8 mouse cellular contexts compared by ENCODE assay signal in the genomic region with DNA sequence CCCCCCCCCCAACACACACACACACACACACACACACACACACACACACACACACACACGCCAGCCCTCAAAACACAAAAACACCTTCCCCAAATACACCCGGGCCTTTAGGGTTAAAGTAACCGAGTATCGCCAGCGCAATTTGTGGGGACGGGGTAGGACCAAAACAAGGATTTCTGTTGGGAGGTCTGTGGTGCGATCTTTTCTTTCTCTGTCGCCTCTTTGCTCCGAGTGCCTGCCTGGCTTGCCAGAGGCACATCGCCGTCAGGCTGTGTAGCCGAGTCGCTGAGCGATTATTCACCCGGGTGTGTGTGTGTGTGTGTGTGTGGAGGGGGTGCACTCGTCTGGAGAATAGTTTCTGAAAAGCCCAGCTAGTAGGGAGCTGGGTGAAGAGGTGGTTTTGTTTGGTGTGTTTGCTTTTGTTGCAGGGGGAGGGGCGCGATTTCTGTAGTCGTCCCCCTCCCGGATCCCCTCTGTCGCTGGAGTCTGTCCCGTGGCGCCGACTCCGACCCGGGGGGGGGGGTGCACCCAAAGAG. TPM values are rescaled to one million over a fixed set of nuclear protein-coding genes. Genes with fewer than 3 reads are reported as not detected.
DNase-seq lines count a peak whose midpoint lies in the region; ATAC-seq lines count a peak whose summit lies in the region.

No protein-coding gene starts in this region.

- H3K9ac ChIP-seq in hindbrain, embryonic 16.5 days (ENCODE audit: low read depth, low read length), result peak overlapping the region; percentile 83

- peak; percentile 60 for DNase-seq in cerebellum, adult 11 months
- DNase-seq in cerebellum, adult 9-10 months, result peak; percentile 72
- peak; percentile 55 to 58 for DNase-seq in frontal cortex, postnatal 36 days (ENCODE audit: low spot score in 2 of 2)
- peak; percentile 57 to 80 for DNase-seq in left cerebral cortex, postnatal 14 days (ENCODE audit: low spot score in 2 of 2)
- peak; percentile 45 to 54 for DNase-seq in right cerebral cortex, postnatal 36 days (ENCODE audit: low spot score in 2 of 2)

- peak overlapping the region; percentile 90 for H3K4me2 ChIP-seq in hindbrain, embryonic 16.5 days (ENCODE audit: low read length)

- no peaks in the 10 kb centered on the region for H3K9me3 ChIP-seq in hindbrain, embryonic 16.5 days (ENCODE audit: control insufficient read depth, low read length)

- intact Hi-C loops in left cerebral cortex, postnatal 14 days (cut with DNase I), result loop anchor here (5.0 to 10.0 kb wide), 3 partner anchors 65 to 278 kb away; partner anchors contain the start of gene Add3

- under 1% methylated on average over 26 of the region's 26 CpGs for WGBS in hindbrain, embryonic 16.5 days

- H3K4me3 ChIP-seq in hindbrain, embryonic 16.5 days (ENCODE audit: low read length), result peak overlapping the region; percentile 87

- H3K27me3 ChIP-seq in hindbrain, embryonic 16.5 days (replicated peaks; ENCODE audit: control insufficient read depth, insufficient read depth, low read length), result no peaks in the 10 kb centered on the region

- peak overlapping the region; percentile 94 for H3K27ac ChIP-seq in hindbrain, embryonic 16.5 days (ENCODE audit: low read depth, low read length)

- ATAC-seq in cerebellum, adult (ENCODE audit: insufficient number of reproducible peaks, low FRiP score, low TSS enrichment), result no peak
- ATAC-seq in hindbrain, embryonic 16.5 days, result no peak
- peak; percentile 8; the same call in 1 of the 2 replicates for ATAC-seq in megakaryocyte progenitor cell, adult 5-6 weeks (replicated peaks; ENCODE audit: poor library complexity)

- H3K4me1 ChIP-seq in hindbrain, embryonic 16.5 days (ENCODE audit: control insufficient read depth, insufficient read depth, low read depth, low read length), result peaks cover 11% of the 10 kb centered on the region

- no peaks in the 10 kb centered on the region for H3K36me3 ChIP-seq in hindbrain, embryonic 16.5 days (ENCODE audit: control insufficient read depth, insufficient read depth, low read length)

RNA-seq across cellular contexts. Expression of gene Mxi1, which starts 2.1 kb away (rescaled TPM):
- 18.9 and 27.8 TPM in 2 replicates for polyA plus RNA-seq in hindbrain, embryonic 16.5 days (2015; fragmentation: Nextera tagmentation; extraction: Ambion mirVana)
- 10 to 100 TPM; 80.7 to 83.7 TPM for total RNA-seq in left cerebral cortex, postnatal 14 days (2021)
- 26.5 and 33.7 TPM in 2 replicates for total RNA-seq in megakaryocyte progenitor cell, adult 5-6 weeks (2015)
- total RNA-seq in megakaryocyte progenitor cell, adult 5-6 weeks (2017), result 58.6 and 59.3 TPM in 2 replicates

RNA-seq across cellular contexts. Expression of gene Gm10197, which starts 59.2 kb away (rescaled TPM):
- polyA plus RNA-seq in hindbrain, embryonic 16.5 days (2015; fragmentation: Nextera tagmentation; extraction: Ambion mirVana), result not detected in 2 replicates
- total RNA-seq in left cerebral cortex, postnatal 14 days (2021), result not detected
- not detected in 2 replicates for total RNA-seq in megakaryocyte progenitor cell, adult 5-6 weeks (2015)
- total RNA-seq in megakaryocyte progenitor cell, adult 5-6 weeks (2017), result not detected in 2 replicates
